Mouse (Mus musculus): Measurements from ENCODE around the gene Paqr7.

The Paqr7 gene

GRCm38 (mm10) chr4:134496595-134497210, at the start of gene Paqr7:
Gene Paqr7 (plus strand): TSS chr4:134496697.
- peak; percentile 72 to 84 for DNase-seq (ENCODE audit: low spot score in 2 of 2)

GRCm38 (mm10) chr4:134447966-134448365, 48.5 kb upstream of the Paqr7 start:
- no peak for DNase-seq (ENCODE audit: low spot score in 2 of 2)

GRCm38 (mm10) chr4:134449595-134450391, 46.7 kb upstream of the Paqr7 start:
- DNase-seq (ENCODE audit: low spot score in 2 of 2) = no peak

- DNase-seq (ENCODE audit: low spot score in 2 of 2) = peak; percentile 48 to 73
Observed at GRCm38 (mm10) chr4:134450392-134451195, 45.9 kb upstream of the Paqr7 start.

- DNase-seq (ENCODE audit: low spot score in 2 of 2) = no peak
Observed at GRCm38 (mm10) chr4:134451484-134451883, 45.0 kb upstream of the Paqr7 start.

- DNase-seq (ENCODE audit: low spot score in 2 of 2) = no peak
Observed at GRCm38 (mm10) chr4:134453619-134454400, 42.7 kb upstream of the Paqr7 start.

- DNase-seq (ENCODE audit: low spot score in 2 of 2) = no peak
Observed at GRCm38 (mm10) chr4:134455310-134455709, 41.2 kb upstream of the Paqr7 start.

GRCm38 (mm10) chr4:134457130-134457825, 39.2 kb upstream of the Paqr7 start:
- DNase-seq (ENCODE audit: low spot score in 2 of 2) = no peak

GRCm38 (mm10) chr4:134458856-134459255, 37.6 kb upstream of the Paqr7 start:
- DNase-seq (ENCODE audit: low spot score in 2 of 2) = no peak

GRCm38 (mm10) chr4:134460277-134460676, 36.2 kb upstream of the Paqr7 start:
- DNase-seq (ENCODE audit: low spot score in 2 of 2) = no peak

- DNase-seq (ENCODE audit: low spot score in 2 of 2) = no peak
Observed at GRCm38 (mm10) chr4:134461252-134461651, 35.2 kb upstream of the Paqr7 start.

- DNase-seq (ENCODE audit: low spot score in 2 of 2) = no peak
Observed at GRCm38 (mm10) chr4:134465789-134466188, 30.7 kb upstream of the Paqr7 start.

GRCm38 (mm10) chr4:134466381-134467262, 29.9 kb upstream of the Paqr7 start:
- DNase-seq (ENCODE audit: low spot score in 2 of 2) = no peak

GRCm38 (mm10) chr4:134467435-134468214, 28.9 kb upstream of the Paqr7 start:
- no peak for DNase-seq (ENCODE audit: low spot score in 2 of 2)

GRCm38 (mm10) chr4:134468215-134468575, 28.3 kb upstream of the Paqr7 start, which contains the start of gene Stmn1:
Gene Stmn1 (plus strand): TSS chr4:134468320.
- DNase-seq (ENCODE audit: low spot score in 2 of 2) = peak; percentile 94 to 96

GRCm38 (mm10) chr4:134468578-134469266, 27.8 kb upstream of the Paqr7 start:
- peak; percentile 89 for DNase-seq (ENCODE audit: low spot score in 2 of 2)

GRCm38 (mm10) chr4:134469341-134469796, 27.1 kb upstream of the Paqr7 start:
- no peak for DNase-seq (ENCODE audit: low spot score in 2 of 2)

GRCm38 (mm10) chr4:134469985-134470384, 26.5 kb upstream of the Paqr7 start:
- no peak for DNase-seq (ENCODE audit: low spot score in 2 of 2)
